Mouse (Mus musculus) ES-Bruce4 (cell line): ENCODE measurements at regions not wholly inside any gene's neighbourhood (a gene's known extent, or its start where the extent isn't known, plus 50 kb on each side); places are given as distances from the start of the nearest gene placed in this dataset.

Experiments
- CTCF ChIP-seq: IDR thresholded peaks from one replicate; pipeline ENCODE4 v1.8.1; 2011; ENCODE audit warnings: low read depth, low read length
- EP300 ChIP-seq: IDR thresholded peaks from 2 replicates; pipeline ENCODE4 v1.6.1; 2011; ENCODE audit warnings: low read depth, low read length; ENCODE audit not compliant: insufficient read depth
- POLR2A ChIP-seq: IDR thresholded peaks from one replicate; pipeline ENCODE4 v1.8.1; 2011; ENCODE audit warnings: low read length; ENCODE audit not compliant: insufficient read depth

GRCm38 (mm10) chr16:29908031-29908430 is 156.2 kb upstream of the Hes1 start:
- TF ChIP-seq CTCF: no peak
- TF ChIP-seq POLR2A: no peak
- TF ChIP-seq EP300: no peak
